Mouse (Mus musculus): ENCODE data around the gene Zfp879. TPM values are rescaled to one million over a fixed set of nuclear protein-coding genes. Genes with fewer than 3 reads are reported as not detected.

The Zfp879 gene
- polyA plus RNA-seq (2014; fragmentation: Nextera tagmentation; extraction: Ambion mirVana) = 0.50 and 0.63 TPM in 2 replicates

- Histone ChIP-seq H3K27ac (ENCODE audit: low read depth, low read length) (peak within 1 kb of the TSS; percentile 68), H3K36me3 (ENCODE audit: control insufficient read depth, insufficient read depth, low read length) (no peaks in the 10 kb centered on the region), H3K4me1 (ENCODE audit: control insufficient read depth, insufficient read depth, low read length) (peaks cover 3% of the 10 kb centered on the region; the same call in 1 of the 2 replicates), H3K9me3 (replicated peaks; ENCODE audit: control insufficient read depth, low read length) (no peaks in the 10 kb centered on the region), H3K4me2 (peak within 1 kb of the TSS; percentile 79), H3K9ac (ENCODE audit: low read depth, low read length) (peak within 1 kb of the TSS; percentile 83), H3K4me3 (ENCODE audit: low read depth, low read length) (peak within 1 kb of the TSS; percentile 52), H3K27me3 (ENCODE audit: control insufficient read depth, insufficient read depth, low read length) (no peaks in the 10 kb centered on the region)
- peak; percentile 87 for ATAC-seq (replicated peaks; ENCODE audit: insufficient number of reproducible peaks, low FRiP score, low TSS enrichment)
- 17% methylated on average over 22 of the region's 22 CpGs for WGBS (ENCODE audit: insufficient replicate concordance)
These were observed at the start of gene Zfp879 for GRCm38 (mm10) chr11:50841023-50841735. Gene Zfp879 (minus strand): TSS chr11:50841552.

- Histone ChIP-seq H3K4me1 (ENCODE audit: control insufficient read depth, insufficient read depth, low read length) (0 out of 2 replicates have a peak, but pooled peaks cover 3% of the 10 kb centered on the region), H3K9ac (ENCODE audit: low read depth, low read length) (peak within 1 kb of the TSS; percentile 71), H3K4me2 (peak within 1 kb of the TSS; percentile 72), H3K27me3 (ENCODE audit: control insufficient read depth, insufficient read depth, low read length) (no peaks in the 10 kb centered on the region), H3K4me3 (ENCODE audit: low read depth, low read length) (peak within 1 kb of the TSS; percentile 43), H3K36me3 (ENCODE audit: control insufficient read depth, insufficient read depth, low read length) (peaks cover 3% of the 10 kb centered on the region; the same call in 1 of the 2 replicates), H3K27ac (ENCODE audit: low read depth, low read length) (no peak within 1 kb of the TSS), H3K9me3 (replicated peaks; ENCODE audit: control insufficient read depth, low read length) (no peaks in the 10 kb centered on the region; the same call in none of the 2 replicates)
- peak; percentile 77 for ATAC-seq (replicated peaks; ENCODE audit: insufficient number of reproducible peaks, low FRiP score, low TSS enrichment)
- 6% methylated on average over 26 of the region's 26 CpGs for WGBS (ENCODE audit: insufficient replicate concordance)
These were observed 46.2 kb upstream of the Zfp879 start, which contains the start of gene Zfp454 for GRCm38 (mm10) chr11:50887390-50888128. Gene Zfp454 (minus strand): TSS chr11:50887651.

- Histone ChIP-seq H3K9ac (ENCODE audit: low read depth, low read length) (peak overlapping the region; percentile 71), H3K36me3 (ENCODE audit: control insufficient read depth, insufficient read depth, low read length) (peaks cover 3% of the 10 kb centered on the region; the same call in 1 of the 2 replicates), H3K27me3 (ENCODE audit: control insufficient read depth, insufficient read depth, low read length) (no peaks in the 10 kb centered on the region), H3K9me3 (replicated peaks; ENCODE audit: control insufficient read depth, low read length) (no peaks in the 10 kb centered on the region; the same call in 1 of the 2 replicates), H3K4me2 (peak overlapping the region; percentile 72), H3K27ac (ENCODE audit: low read depth, low read length) (no peak overlapping the region), H3K4me3 (ENCODE audit: low read depth, low read length) (peak overlapping the region; percentile 43), H3K4me1 (ENCODE audit: control insufficient read depth, insufficient read depth, low read length) (0 out of 2 replicates have a peak, but pooled peaks cover 3% of the 10 kb centered on the region)
- 25% methylated on average over 10 of the region's 10 CpGs for WGBS (ENCODE audit: insufficient replicate concordance)
- no peak for ATAC-seq (replicated peaks; ENCODE audit: insufficient number of reproducible peaks, low FRiP score, low TSS enrichment)
These were observed 45.6 kb upstream of the Zfp879 start for GRCm38 (mm10) chr11:50886933-50887293.

- H3K9me3 ChIP-seq (replicated peaks; ENCODE audit: control insufficient read depth, low read length) = no peaks in the 10 kb centered on the region
- 0 out of 2 replicates have a peak, but pooled peaks cover 3% of the 10 kb centered on the region for H3K4me1 ChIP-seq (ENCODE audit: control insufficient read depth, insufficient read depth, low read length)
- no peaks in the 10 kb centered on the region for H3K27me3 ChIP-seq (ENCODE audit: control insufficient read depth, insufficient read depth, low read length)
- no peak for ATAC-seq (replicated peaks; ENCODE audit: insufficient number of reproducible peaks, low FRiP score, low TSS enrichment)
- peak overlapping the region; percentile 43 for H3K4me3 ChIP-seq (ENCODE audit: low read depth, low read length)
- peak overlapping the region; percentile 72 for H3K4me2 ChIP-seq
- no peak overlapping the region for H3K27ac ChIP-seq (ENCODE audit: low read depth, low read length)
- WGBS (ENCODE audit: insufficient replicate concordance) = 46% methylated on average over 8 of the region's 8 CpGs
- peak overlapping the region; percentile 71 for H3K9ac ChIP-seq (ENCODE audit: low read depth, low read length)
- H3K36me3 ChIP-seq (ENCODE audit: control insufficient read depth, insufficient read depth, low read length) = peaks cover 3% of the 10 kb centered on the region; the same call in 1 of the 2 replicates
These were observed 45.0 kb upstream of the Zfp879 start for GRCm38 (mm10) chr11:50886231-50886932.

- H3K4me1 ChIP-seq (ENCODE audit: control insufficient read depth, insufficient read depth, low read length) = 0 out of 2 replicates have a peak, but pooled peaks cover 3% of the 10 kb centered on the region
- H3K27ac ChIP-seq (ENCODE audit: low read depth, low read length) = no peak overlapping the region
- H3K9ac ChIP-seq (ENCODE audit: low read depth, low read length) = no peak overlapping the region
- WGBS (ENCODE audit: insufficient replicate concordance) = 65% methylated on average over 3 of the region's 3 CpGs
- peaks cover 19% of the 10 kb centered on the region for H3K36me3 ChIP-seq (ENCODE audit: control insufficient read depth, insufficient read depth, low read length)
- no peak for ATAC-seq (replicated peaks; ENCODE audit: insufficient number of reproducible peaks, low FRiP score, low TSS enrichment)
- no peak overlapping the region for H3K4me2 ChIP-seq
- H3K4me3 ChIP-seq (ENCODE audit: low read depth, low read length) = no peak overlapping the region
- no peaks in the 10 kb centered on the region; the same call in 1 of the 2 replicates for H3K9me3 ChIP-seq (replicated peaks; ENCODE audit: control insufficient read depth, low read length)
- H3K27me3 ChIP-seq (ENCODE audit: control insufficient read depth, insufficient read depth, low read length) = no peaks in the 10 kb centered on the region
These were observed 42.4 kb upstream of the Zfp879 start for GRCm38 (mm10) chr11:50883756-50884155.

GRCm38 (mm10) chr11:50878641-50879040 lies 37.3 kb upstream of the Zfp879 start:
- Histone ChIP-seq H3K9ac (ENCODE audit: low read depth, low read length) (no peak overlapping the region), H3K4me2 (no peak overlapping the region), H3K27ac (ENCODE audit: low read depth, low read length) (no peak overlapping the region), H3K36me3 (ENCODE audit: control insufficient read depth, insufficient read depth, low read length) (peaks cover 32% of the 10 kb centered on the region), H3K4me1 (ENCODE audit: control insufficient read depth, insufficient read depth, low read length) (no peaks in the 10 kb centered on the region), H3K4me3 (ENCODE audit: low read depth, low read length) (no peak overlapping the region), H3K27me3 (ENCODE audit: control insufficient read depth, insufficient read depth, low read length) (no peaks in the 10 kb centered on the region), H3K9me3 (replicated peaks; ENCODE audit: control insufficient read depth, low read length) (peaks cover 11% of the 10 kb centered on the region)
- no peak for ATAC-seq (replicated peaks; ENCODE audit: insufficient number of reproducible peaks, low FRiP score, low TSS enrichment)
- WGBS (ENCODE audit: insufficient replicate concordance) = 85% methylated on average over 3 of the region's 3 CpGs

GRCm38 (mm10) chr11:50850989-50851601 lies 9.7 kb upstream of the Zfp879 start:
- peaks cover 52% of the 10 kb centered on the region for H3K27me3 ChIP-seq (ENCODE audit: control insufficient read depth, insufficient read depth, low read length)
- no peaks in the 10 kb centered on the region for H3K36me3 ChIP-seq (ENCODE audit: control insufficient read depth, insufficient read depth, low read length)
- H3K9me3 ChIP-seq (replicated peaks; ENCODE audit: control insufficient read depth, low read length) = peaks cover 3% of the 10 kb centered on the region; the same call in 1 of the 2 replicates
- peak overlapping the region; percentile 94 for H3K4me2 ChIP-seq
- WGBS (ENCODE audit: insufficient replicate concordance) = under 1% methylated on average over 68 of the region's 72 CpGs
- peaks cover 8% of the 10 kb centered on the region for H3K4me1 ChIP-seq (ENCODE audit: control insufficient read depth, insufficient read depth, low read length)
- ATAC-seq (replicated peaks; ENCODE audit: insufficient number of reproducible peaks, low FRiP score, low TSS enrichment) = no peak
- H3K9ac ChIP-seq (ENCODE audit: low read depth, low read length) = 0 out of 2 replicates have a peak overlapping the region, but pooled peaks have one; percentile 28
- H3K27ac ChIP-seq (ENCODE audit: low read depth, low read length) = no peak overlapping the region
- H3K4me3 ChIP-seq (ENCODE audit: low read depth, low read length) = peak overlapping the region; percentile 53
